9 mouse cellular contexts compared by ENCODE assay signal in the genomic region with DNA sequence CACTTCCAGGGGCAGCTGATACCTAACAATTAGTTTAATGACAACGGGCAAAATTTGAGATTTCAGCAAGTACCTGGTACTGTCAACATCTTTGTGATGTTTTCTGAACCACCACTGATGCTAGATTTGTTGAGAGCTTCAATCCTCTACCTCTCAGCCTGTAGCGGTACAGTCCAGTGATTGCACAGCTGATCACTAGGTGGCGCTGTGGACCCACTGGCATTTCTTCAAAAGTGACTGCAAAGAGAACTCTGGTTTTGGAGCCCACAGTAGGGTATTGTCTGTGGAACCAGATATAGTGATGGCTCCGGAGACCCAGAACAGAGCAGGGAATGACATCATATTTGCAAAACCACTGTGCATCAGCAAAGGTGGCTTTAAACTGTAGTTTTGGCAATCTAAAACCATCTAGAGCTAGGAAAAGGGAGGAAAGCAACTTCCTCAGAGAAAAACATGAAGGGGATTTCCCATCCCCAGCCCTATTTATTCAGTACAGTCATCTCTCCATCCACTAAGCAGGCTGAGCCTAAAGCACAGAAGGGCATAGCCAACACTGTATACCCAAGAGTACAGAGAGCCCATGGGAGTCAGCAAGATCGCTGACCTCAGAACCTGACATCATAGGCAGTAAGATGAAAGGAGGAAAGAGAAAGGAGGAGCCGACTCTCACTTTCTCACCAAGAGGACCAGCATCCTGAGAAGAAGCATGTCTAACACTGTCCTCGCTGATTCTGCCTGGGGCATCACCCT.
DNase-seq lines count a peak whose midpoint lies in the region; ATAC-seq and TF ChIP-seq lines count a peak whose summit lies in the region.
"Had no signal": no experiment of that assay in that cellular context is flagged by ENCODE, and none has a peak within 500 bp of the region (broad histone marks: within the 10 kb centered on the region; RNA-seq: fewer than 3 reads in every experiment).

No protein-coding gene starts in this region.

- no peaks in the 10 kb centered on the region for H3K4me1 ChIP-seq in stomach, postnatal 0 days (replicated peaks; ENCODE audit: control insufficient read depth, insufficient read depth)
- H3K4me1 ChIP-seq: limb, embryonic 15.5 days had no signal

- no peak for ATAC-seq in Patski
- ATAC-seq in common myeloid progenitor, adult 5-6 weeks (replicated peaks; ENCODE audit: low read depth, poor library complexity, severe bottlenecking), result peak; percentile 71
- ATAC-seq in stomach, postnatal 0 days (ENCODE audit: low FRiP score, low TSS enrichment), result no peak

- peak; percentile 12 for DNase-seq in gastrocnemius, adult 18-20 months (ENCODE audit: low spot score)
- DNase-seq in gastrocnemius, adult 8-10 months (ENCODE audit: low spot score in 2 of 2), result no peak
- DNase-seq in Patski (ENCODE audit: low read depth, low spot score), result no peak
- peak; percentile 70 for DNase-seq in heart, postnatal 4 days
- DNase-seq in left cerebral cortex, adult 18-20 months (ENCODE audit: low spot score in 2 of 2), result peak; percentile 61 to 79
- peak; percentile 54 for DNase-seq in mesoderm, embryonic 11.5 days (ENCODE audit: low read depth, low spot score)
- peak; percentile 41 for DNase-seq in stomach, postnatal 0 days (ENCODE audit: low spot score)

- TF ChIP-seq CTCF in Patski (IDR thresholded peaks at IDR 0.05), result peak; percentile 77
- peak; percentile 75 for TF ChIP-seq CTCF in stomach, postnatal 0 days (IDR thresholded peaks at IDR 0.05; ENCODE audit: low read depth)

- CTCF ChIA-PET in Patski (lab: Charles Lee), result interaction anchor here (0.7 to 1.3 kb wide), 5 partner anchors 15 to 55 kb away, joined by 3 to 6 read pairs (median 4); no protein-coding TSS in a partner anchor

- 34% methylated on average over 7 of the region's 7 CpGs for WGBS in stomach, postnatal 0 days

- in situ Hi-C loops in Patski (cut with MboI; ENCODE audit: low pct_unique_long_range_greater_than_20kb), result no loop called here

- no peaks in the 10 kb centered on the region for H3K9me3 ChIP-seq in stomach, postnatal 0 days (ENCODE audit: control insufficient read depth, low read length)
- H3K9me3 ChIP-seq: limb, embryonic 15.5 days had no signal

- H3K4me2 ChIP-seq in stomach, postnatal 0 days (replicated peaks; ENCODE audit: low read depth), result no peak overlapping the region
- H3K4me2 ChIP-seq: limb, embryonic 15.5 days had no signal

- no peaks in the 10 kb centered on the region for H3K36me3 ChIP-seq in stomach, postnatal 0 days (ENCODE audit: control insufficient read depth, insufficient read depth, low read length)
- H3K36me3 ChIP-seq: limb, embryonic 15.5 days had no signal

- peaks cover 15% of the 10 kb centered on the region for H3K27me3 ChIP-seq in Patski
- H3K27me3 ChIP-seq in stomach, postnatal 0 days (ENCODE audit: control insufficient read depth, insufficient read depth, low read length), result no peaks in the 10 kb centered on the region
- H3K27me3 ChIP-seq: limb, embryonic 15.5 days had no signal

- no peak for TF ChIP-seq EP300 in stomach, postnatal 0 days (optimal IDR thresholded peaks at IDR 0.05)

- no peak overlapping the region for H3K4me3 ChIP-seq in stomach, postnatal 0 days (ENCODE audit: low read depth, low read length)
- H3K4me3 ChIP-seq: limb, embryonic 15.5 days had no signal

- H3K9ac ChIP-seq in stomach, postnatal 0 days (ENCODE audit: low read length), result no peak overlapping the region
- H3K9ac ChIP-seq: limb, embryonic 15.5 days had no signal

- no peak overlapping the region for H3K27ac ChIP-seq in stomach, postnatal 0 days (replicated peaks)
- H3K27ac ChIP-seq: limb, embryonic 15.5 days had no signal

- POLR2A ChIA-PET in Patski (lab: Charles Lee), result no interaction called here

Comparison
In these comparisons a context has a peak if more than half of its experiments do, and no peak if none do; other contexts are left out.
1. DNase-seq: peak in gastrocnemius, adult 18-20 months (single experiment), heart, postnatal 4 days (single experiment), left cerebral cortex, adult 18-20 months (2 of 2), mesoderm, embryonic 11.5 days (single experiment) and stomach, postnatal 0 days (single experiment); none in gastrocnemius, adult 8-10 months (0 of 2) and Patski (single experiment).